Mouse (Mus musculus) heart, postnatal 36 days (tissue): ENCODE results near the gene Adamtsl1. TPM values are rescaled to one million over a fixed set of nuclear protein-coding genes. Genes with fewer than 3 reads are reported as not detected.

Experiments
- DNase-seq, 2 experiments: peaks; one replicate each; pipeline ENCODE4 v3.0.0; 2021 to 2022
- intact Hi-C: fragments of 180-260 bp; cut with DNase I; formaldehyde crosslinking; loops from one replicate; pipeline ENCODE4 v1.15.1; 2025
- total RNA-seq, 2 experiments: library from RNA; stranded (reverse); gene quantifications; 2 replicates each; pipeline ENCODE4 v1.2.3; 2021

The Adamtsl1 gene
- total RNA-seq, 2 experiments from 2014 or later = 2.4 to 3.6 TPM

DNA sequence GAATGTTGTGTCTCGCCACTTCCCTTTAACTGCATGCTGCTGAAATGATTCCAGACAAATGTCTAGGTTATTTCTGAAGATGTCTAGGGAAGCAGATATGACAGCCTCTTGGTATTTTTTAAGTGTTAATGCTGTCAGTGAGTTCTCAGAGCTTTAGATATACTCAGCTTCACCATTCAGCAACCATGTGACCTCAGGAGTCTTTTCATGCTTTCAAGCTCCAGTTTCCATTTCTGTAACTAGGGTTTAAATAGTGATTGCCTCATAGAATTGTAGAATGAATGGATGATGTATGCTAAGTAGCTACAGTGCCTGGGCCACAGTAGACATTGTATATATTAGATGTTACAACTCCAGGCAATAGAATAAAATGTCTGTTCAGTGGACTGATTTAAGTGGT is 772.6 kb downstream of the Adamtsl1 start:
- no peak for DNase-seq
- intact Hi-C loops = no loop called here

DNA sequence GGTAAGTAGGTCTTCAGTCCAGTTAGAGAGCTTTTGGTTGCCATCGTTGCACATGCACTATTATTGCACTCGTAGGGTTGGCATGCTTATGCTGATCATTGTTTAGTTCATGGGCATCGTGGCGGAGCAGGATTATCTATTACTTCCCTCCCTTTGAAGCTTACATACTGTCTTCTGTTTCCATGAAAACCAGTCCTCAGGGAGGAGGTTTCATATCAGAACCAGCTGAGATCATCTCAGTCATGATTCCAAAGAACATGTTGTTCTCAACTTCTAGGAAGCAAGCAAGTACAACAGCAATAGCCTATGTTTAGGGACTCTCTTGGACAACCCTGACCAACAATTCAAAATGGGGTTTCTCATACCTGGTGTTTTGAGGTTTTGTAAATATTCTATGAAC is 774.3 kb downstream of the Adamtsl1 start:
- DNase-seq = no peak

GRCm38 (mm10) chr4:86289511-86290273 is 775.7 kb downstream of the Adamtsl1 start:
- intact Hi-C loops = no loop called here
- DNase-seq = no peak

More for the DNA sequence above, 774.3 kb downstream of the Adamtsl1 start:
- intact Hi-C loops = no loop called here

DNA sequence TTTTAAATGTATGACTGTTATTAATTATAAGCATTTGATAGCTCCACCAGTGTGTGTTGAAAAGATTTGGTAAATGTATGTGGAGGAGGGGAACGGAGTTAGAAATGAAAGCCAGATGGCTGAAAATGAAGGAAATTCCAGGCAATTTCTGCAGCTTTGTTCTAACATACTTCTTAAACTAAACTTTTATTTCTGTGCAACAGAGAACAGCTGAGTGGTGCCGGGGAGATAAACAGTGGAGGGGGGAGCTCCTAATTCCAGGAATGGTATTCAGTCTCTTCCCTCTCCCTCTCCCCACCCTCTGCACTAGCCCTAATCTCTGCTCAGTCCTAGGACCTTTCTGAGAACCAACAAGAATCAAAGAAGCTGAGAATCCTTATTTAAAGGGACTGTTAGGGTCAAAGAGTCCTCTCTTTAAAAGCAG is 780.9 kb downstream of the Adamtsl1 start:
- intact Hi-C loops = no loop called here

GRCm38 (mm10) chr4:86301469-86301868 is 787.5 kb downstream of the Adamtsl1 start:
- intact Hi-C loops = no loop called here
- DNase-seq = no peak

More for the DNA sequence above, 780.9 kb downstream of the Adamtsl1 start:
- DNase-seq = no peak

DNA sequence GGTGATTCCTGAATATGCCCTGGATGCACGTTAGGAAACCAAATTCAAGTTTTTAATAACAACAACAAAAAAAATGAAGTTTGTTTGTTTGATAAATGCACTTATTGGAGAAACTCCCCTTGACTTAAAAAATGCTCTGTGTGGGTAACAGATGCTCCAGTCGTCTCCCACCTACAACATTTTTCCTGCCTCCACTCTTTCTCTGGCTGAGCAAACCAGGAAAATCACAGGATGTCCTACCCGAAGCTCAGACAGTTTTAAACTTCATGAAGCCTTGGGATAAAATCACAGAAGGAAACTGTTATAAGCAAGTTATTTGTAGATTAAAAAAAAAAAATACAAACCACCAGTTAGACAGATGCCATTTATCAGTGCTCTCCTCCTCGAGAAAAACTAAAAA is 788.1 kb downstream of the Adamtsl1 start:
- intact Hi-C loops = no loop called here
- no peak for DNase-seq

DNA sequence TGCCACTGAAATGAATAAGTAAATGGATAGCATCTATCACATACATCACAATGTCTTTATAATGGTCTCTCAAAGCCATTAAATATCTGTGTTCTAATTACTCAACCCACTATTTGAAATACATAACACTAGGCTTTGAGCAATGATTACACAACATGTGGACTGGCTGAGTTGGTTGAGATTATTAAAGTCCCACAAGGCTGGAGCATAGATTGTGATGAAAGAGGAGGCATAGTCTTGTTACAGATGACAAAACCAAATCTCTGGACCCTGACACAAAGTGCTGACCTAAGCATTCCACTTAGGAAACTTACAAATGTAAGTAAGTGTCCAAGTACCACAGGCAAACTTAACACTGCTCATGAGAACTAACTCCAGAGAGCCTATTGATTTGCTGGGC is 792.8 kb downstream of the Adamtsl1 start:
- intact Hi-C loops = no loop called here
- DNase-seq = no peak

DNA sequence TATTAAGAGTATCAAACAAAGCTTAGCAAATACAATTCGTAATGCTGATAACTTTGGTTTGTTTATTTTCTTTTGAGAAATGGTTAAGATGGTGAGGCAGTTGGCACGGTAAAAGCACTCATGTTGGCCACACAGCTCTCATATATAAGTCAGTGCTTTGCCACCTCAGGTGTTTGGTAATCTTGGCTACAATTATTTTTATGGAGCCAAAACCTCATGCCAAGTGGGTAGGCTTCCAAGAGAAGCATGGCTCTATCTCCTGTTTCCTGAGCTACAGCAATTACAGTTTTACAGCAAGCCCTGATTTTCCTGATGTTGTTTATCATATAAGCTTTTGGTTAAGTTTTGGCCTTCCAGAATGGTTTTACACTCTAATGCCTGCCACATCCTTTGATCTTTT is 795.2 kb downstream of the Adamtsl1 start:
- intact Hi-C loops = no loop called here

GRCm38 (mm10) chr4:86310806-86311730 is 797.1 kb downstream of the Adamtsl1 start:
- peak; percentile 10 to 43 for DNase-seq
- intact Hi-C loops = loop anchor here (5.0 kb wide), 1 partner anchor 86 kb away; no protein-coding TSS in a partner anchor

More for the DNA sequence above, 795.2 kb downstream of the Adamtsl1 start:
- DNase-seq = no peak

GRCm38 (mm10) chr4:86312366-86312765 is 798.4 kb downstream of the Adamtsl1 start:
- intact Hi-C loops = loop anchor here (5.0 kb wide), 1 partner anchor 85 kb away; no protein-coding TSS in a partner anchor
- no peak for DNase-seq

- no peak for DNase-seq
- intact Hi-C loops = loop anchor here (5.0 kb wide), 1 partner anchor 83 kb away; no protein-coding TSS in a partner anchor
Observed at GRCm38 (mm10) chr4:86314442-86314841, 800.5 kb downstream of the Adamtsl1 start.

GRCm38 (mm10) chr4:86315122-86315521 is 801.1 kb downstream of the Adamtsl1 start:
- no peak for DNase-seq
- intact Hi-C loops = no loop called here

DNA sequence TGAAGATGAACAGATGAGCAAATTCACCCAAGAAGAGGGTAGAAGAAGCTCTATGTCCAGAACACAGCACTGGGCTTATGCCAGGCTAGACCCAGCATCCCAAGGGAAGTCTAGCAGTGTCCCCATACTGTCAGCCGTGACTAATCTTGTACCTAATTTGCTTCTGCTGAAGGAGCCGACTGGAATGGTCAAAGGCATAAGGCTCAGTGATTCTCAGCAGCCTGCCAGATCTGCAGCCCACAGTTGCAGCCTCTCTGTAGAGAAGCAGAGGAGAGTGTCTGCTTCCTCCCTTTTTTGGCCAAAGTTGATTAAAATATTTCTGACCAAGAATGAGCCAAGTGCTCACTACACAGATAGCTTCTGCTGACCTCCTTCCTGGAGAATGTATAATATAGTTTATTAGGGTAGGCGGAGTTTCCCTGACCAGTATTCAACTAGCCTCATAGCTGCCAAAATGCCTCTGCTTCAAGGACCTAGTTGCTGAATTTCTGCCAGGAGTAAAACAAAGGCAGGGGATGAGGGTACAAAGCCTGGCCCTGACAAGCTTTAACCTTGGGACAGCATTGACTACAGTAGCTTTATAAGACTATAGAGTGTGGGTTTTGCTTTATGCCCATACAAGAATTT is 804.1 kb downstream of the Adamtsl1 start:
- intact Hi-C loops = no loop called here
- DNase-seq = no peak

GRCm38 (mm10) chr4:86325411-86325810 is 811.4 kb downstream of the Adamtsl1 start:
- intact Hi-C loops = no loop called here
- no peak for DNase-seq

- DNase-seq = no peak
- intact Hi-C loops = no loop called here
Observed at GRCm38 (mm10) chr4:86326003-86326402, 812.0 kb downstream of the Adamtsl1 start.

GRCm38 (mm10) chr4:86326638-86327037 is 812.7 kb downstream of the Adamtsl1 start:
- DNase-seq = no peak
- intact Hi-C loops = no loop called here

DNA sequence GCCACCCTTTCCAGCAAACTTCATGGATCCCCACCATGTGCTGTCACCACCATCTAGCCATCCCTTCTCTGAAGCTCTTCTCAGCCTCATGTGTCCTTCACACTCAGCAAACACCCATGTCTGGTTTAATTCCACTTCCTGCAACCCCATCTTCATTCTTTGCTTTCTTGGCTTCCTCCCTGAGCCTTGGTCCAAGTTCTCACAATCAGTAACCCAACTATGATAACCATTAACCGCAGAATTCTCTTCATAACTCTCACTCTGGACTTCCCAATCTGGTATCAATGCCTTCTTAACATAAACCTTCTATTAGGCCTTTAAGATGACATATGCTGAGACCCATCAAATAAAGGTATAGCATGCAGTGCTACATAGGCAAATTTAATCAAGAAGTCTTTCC is 815.5 kb downstream of the Adamtsl1 start:
- intact Hi-C loops = no loop called here
- no peak for DNase-seq

DNA sequence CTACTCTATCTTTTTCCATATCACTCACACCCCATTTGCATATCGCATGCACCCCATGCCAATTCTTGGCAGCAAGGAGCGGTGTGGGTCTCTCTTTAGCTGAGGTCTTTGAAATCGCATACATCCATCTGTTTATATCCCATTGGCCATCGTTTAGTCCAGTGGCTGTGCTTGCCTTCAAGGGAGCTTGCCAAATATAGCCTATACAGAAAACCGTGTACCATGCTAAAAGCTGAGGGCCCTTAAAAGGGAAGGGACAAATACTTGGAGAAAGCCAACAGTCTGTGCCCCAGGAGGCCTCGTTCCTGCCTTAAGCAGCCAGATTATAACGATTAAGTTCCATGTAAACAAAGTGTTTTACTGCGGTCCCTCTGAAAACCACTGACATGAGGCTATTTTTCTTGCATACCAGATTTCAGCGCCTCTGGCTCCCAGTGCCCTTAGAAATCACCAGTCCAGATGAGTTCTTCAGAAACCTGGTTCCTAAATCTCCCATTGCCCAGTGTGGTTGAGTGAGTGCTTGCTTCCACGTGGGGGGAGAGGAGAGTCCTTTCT is 822.0 kb downstream of the Adamtsl1 start:
- intact Hi-C loops = loop anchor here (5.0 kb wide), 1 partner anchor 151 kb away; no protein-coding TSS in a partner anchor
- DNase-seq = no peak

- intact Hi-C loops = loop anchor here (5.0 kb wide), 1 partner anchor 150 kb away; no protein-coding TSS in a partner anchor
- DNase-seq = no peak
Observed at GRCm38 (mm10) chr4:86337216-86337765, 823.3 kb downstream of the Adamtsl1 start.

DNA sequence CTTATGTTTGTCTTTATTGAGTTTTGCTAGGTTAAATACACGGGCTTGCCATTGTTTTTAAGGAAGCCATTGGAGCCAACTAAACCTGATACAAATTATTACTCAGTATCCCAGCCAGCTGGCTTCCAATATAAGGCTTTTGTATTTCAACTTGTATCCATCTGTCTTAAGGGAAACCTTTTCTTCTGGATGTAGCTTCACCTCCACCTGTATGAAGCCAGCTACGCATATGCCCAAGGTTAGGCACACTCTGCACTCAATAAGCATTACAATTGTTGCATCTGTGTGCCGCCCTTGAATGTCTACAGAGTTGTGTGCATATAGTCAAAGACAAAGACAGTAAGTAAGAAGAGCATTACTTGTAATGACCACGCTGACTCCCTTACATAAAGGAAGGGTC is 835.4 kb downstream of the Adamtsl1 start:
- no peak for DNase-seq
- intact Hi-C loops = no loop called here
